Mouse (Mus musculus): ENCODE measurements at regions not wholly inside any gene's neighbourhood (a gene's known extent, or its start where the extent isn't known, plus 50 kb on each side); places are given as distances from the start of the nearest gene placed in this dataset.

DNA sequence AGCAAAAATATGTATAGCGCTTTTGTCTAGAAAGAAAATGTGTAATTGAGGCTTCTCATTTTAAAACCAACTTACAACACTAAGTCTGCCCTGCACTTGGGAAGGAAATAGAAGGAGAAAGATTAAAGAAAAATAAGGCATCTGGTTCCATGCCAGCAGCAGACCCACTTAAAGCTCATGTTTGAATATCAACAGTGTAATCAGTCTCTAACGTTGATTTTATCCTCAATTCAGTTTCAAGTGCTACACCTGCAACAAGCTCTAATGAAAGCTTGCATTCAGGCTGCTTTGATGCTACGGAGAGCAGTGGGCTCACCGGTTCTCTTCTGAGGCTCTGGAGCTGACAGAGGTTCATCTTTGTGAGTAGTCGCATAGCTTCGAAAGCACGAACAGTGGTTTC lies 406.6 kb upstream of the Map3k7 start:
- TF ChIP-seq CTCF (IDR thresholded peaks at IDR 0.05; ENCODE audit: control insufficient read depth, insufficient read depth, insufficient replicate concordance, low read depth, low read length) = no peak
- TF ChIP-seq POLR2A (IDR thresholded peaks at IDR 0.05; ENCODE audit: control insufficient read depth, low read depth, low read length) = no peak
